Mouse (Mus musculus) bone marrow, adult 2 months (tissue): ENCODE data around the gene Fgfr2. TPM values are rescaled to one million over a fixed set of nuclear protein-coding genes. Genes with fewer than 3 reads are reported as not detected.

Experiments
- H3K27ac ChIP-seq: fragments of 200-500 bp; 2 replicates; pipeline ENCODE4 v1.5.1; 2012; ENCODE audit warnings: low read depth, mild to moderate bottlenecking, control low read depth, inconsistent platforms, low read length; ENCODE audit not compliant: control insufficient read depth, poor library complexity, insufficient read depth
- H3K4me1 ChIP-seq: fragments of 200-500 bp; 2 replicates; pipeline ENCODE4 v1.6.1; 2011; ENCODE audit warnings: low read length; ENCODE audit not compliant: control insufficient read depth, insufficient read depth
- H3K4me3 ChIP-seq: fragments of 200-500 bp; replicated peaks from 2 replicates; pipeline ENCODE3; 2011; ENCODE audit warnings: mild to moderate bottlenecking, low read depth, low read length, control low read depth; ENCODE audit not compliant: control insufficient read depth
- CTCF ChIP-seq: fragments of 200-500 bp; IDR thresholded peaks from 2 replicates; pipeline ENCODE4 v1.5.1; 2011; ENCODE audit warnings: low read length, control low read depth; ENCODE audit not compliant: control insufficient read depth, insufficient read depth
- POLR2A ChIP-seq: fragments of 200-500 bp; IDR thresholded peaks from 2 replicates; pipeline ENCODE4 v1.6.1; 2011; ENCODE audit warnings: low read depth, mild to moderate bottlenecking, control low read depth, low read length, borderline replicate concordance; ENCODE audit not compliant: control insufficient read depth
- WGBS: fragments of 180-500 bp; shearing (Covaris S2); methylation state at CpG from one replicate; pipeline ENCODE4 v1.1.7; 2018; 5-methylcytosine and 5-hydroxymethylcytosine counted together
- polyA plus RNA-seq: library from polyadenylated mRNA; stranded (reverse); fragments of >200 nt; gene quantifications from 2 replicates; pipeline ENCODE4 v1.2.4, GENCODE M21; 2011; ENCODE audit warnings: low replicate concordance; ENCODE audit not compliant: missing spikeins, insufficient read depth, insufficient read length

Gene Fgfr2
- polyA plus RNA-seq, 1 experiment, result 8.2 TPM

GRCm38 (mm10) chr7:132759926-132760325 is 363.2 kb downstream of the Fgfr2 start:
- H3K27ac ChIP-seq, result no peak overlapping the region
- WGBS, result 95% methylated on average over 6 of the region's 6 CpGs
- H3K4me1 ChIP-seq, result peaks cover 3% of the 10 kb centered on the region; the same call in 1 of the 2 replicates
- H3K4me3 ChIP-seq, result no peak overlapping the region
- TF ChIP-seq CTCF (no peak), POLR2A (no peak)

GRCm38 (mm10) chr7:132759405-132759891 is 363.7 kb downstream of the Fgfr2 start:
- H3K4me3 ChIP-seq, result no peak overlapping the region
- no peak overlapping the region for H3K27ac ChIP-seq
- peaks cover 3% of the 10 kb centered on the region; the same call in 1 of the 2 replicates for H3K4me1 ChIP-seq
- no peak for TF ChIP-seq CTCF
- TF ChIP-seq POLR2A, result no peak
- 97% methylated on average over 22 of the region's 22 CpGs for WGBS

GRCm38 (mm10) chr7:132758875-132759274 is 364.3 kb downstream of the Fgfr2 start:
- Histone ChIP-seq H3K4me3 (no peak overlapping the region), H3K27ac (no peak overlapping the region), H3K4me1 (peaks cover 4% of the 10 kb centered on the region; the same call in 1 of the 2 replicates)
- TF ChIP-seq CTCF, result no peak
- TF ChIP-seq POLR2A, result no peak
- 88% methylated on average over 5 of the region's 5 CpGs for WGBS

- Histone ChIP-seq H3K4me3 (no peak overlapping the region), H3K27ac (no peak overlapping the region), H3K4me1 (peaks cover 6% of the 10 kb centered on the region; the same call in 1 of the 2 replicates)
- 92% methylated on average over 5 of the region's 5 CpGs for WGBS
- TF ChIP-seq POLR2A (no peak), CTCF (no peak)
Measured at GRCm38 (mm10) chr7:132756325-132756724, 366.8 kb downstream of the Fgfr2 start.

GRCm38 (mm10) chr7:132754389-132754750 is 368.8 kb downstream of the Fgfr2 start:
- TF ChIP-seq CTCF (no peak), POLR2A (no peak)
- Histone ChIP-seq H3K4me1 (peaks cover 6% of the 10 kb centered on the region; the same call in 1 of the 2 replicates), H3K27ac (no peak overlapping the region; the same call in 1 of the 2 replicates), H3K4me3 (no peak overlapping the region)
- WGBS, result 72% methylated on average over 3 of the region's 3 CpGs

GRCm38 (mm10) chr7:132753518-132754388 is 369.4 kb downstream of the Fgfr2 start:
- 74% methylated on average over 4 of the region's 4 CpGs for WGBS
- peaks cover 6% of the 10 kb centered on the region; the same call in 1 of the 2 replicates for H3K4me1 ChIP-seq
- no peak overlapping the region for H3K4me3 ChIP-seq
- TF ChIP-seq CTCF, result no peak
- TF ChIP-seq POLR2A, result no peak
- no peak overlapping the region; the same call in 1 of the 2 replicates for H3K27ac ChIP-seq

GRCm38 (mm10) chr7:132751716-132752115 is 371.4 kb downstream of the Fgfr2 start:
- Histone ChIP-seq H3K4me1 (peaks cover 6% of the 10 kb centered on the region; the same call in 1 of the 2 replicates), H3K27ac (no peak overlapping the region), H3K4me3 (no peak overlapping the region)
- WGBS, result 93% methylated on average over 2 of the region's 2 CpGs
- TF ChIP-seq CTCF (no peak), POLR2A (no peak)

GRCm38 (mm10) chr7:132749504-132749903 is 373.6 kb downstream of the Fgfr2 start:
- Histone ChIP-seq H3K27ac (no peak overlapping the region), H3K4me1 (0 out of 2 replicates have a peak, but pooled peaks cover 3% of the 10 kb centered on the region), H3K4me3 (no peak overlapping the region)
- WGBS, result 94% methylated on average over 11 of the region's 11 CpGs
- TF ChIP-seq CTCF, result no peak
- no peak for TF ChIP-seq POLR2A
